Mouse (Mus musculus): ENCODE data around the gene Gm17349.

The Gm17349 gene

GRCm38 (mm10) chr15:99655956-99656355 lies 49.3 kb downstream of the Gm17349 start:
- DNase-seq, result no peak

GRCm38 (mm10) chr15:99653876-99654275 lies 51.4 kb downstream of the Gm17349 start:
- DNase-seq, result no peak

GRCm38 (mm10) chr15:99653291-99653690 lies 52.0 kb downstream of the Gm17349 start:
- peak; percentile 36 for DNase-seq

Data from kidney, postnatal 14 days (tissue).